ENCODE assay signal across 10 mouse cellular contexts in the genomic region with DNA sequence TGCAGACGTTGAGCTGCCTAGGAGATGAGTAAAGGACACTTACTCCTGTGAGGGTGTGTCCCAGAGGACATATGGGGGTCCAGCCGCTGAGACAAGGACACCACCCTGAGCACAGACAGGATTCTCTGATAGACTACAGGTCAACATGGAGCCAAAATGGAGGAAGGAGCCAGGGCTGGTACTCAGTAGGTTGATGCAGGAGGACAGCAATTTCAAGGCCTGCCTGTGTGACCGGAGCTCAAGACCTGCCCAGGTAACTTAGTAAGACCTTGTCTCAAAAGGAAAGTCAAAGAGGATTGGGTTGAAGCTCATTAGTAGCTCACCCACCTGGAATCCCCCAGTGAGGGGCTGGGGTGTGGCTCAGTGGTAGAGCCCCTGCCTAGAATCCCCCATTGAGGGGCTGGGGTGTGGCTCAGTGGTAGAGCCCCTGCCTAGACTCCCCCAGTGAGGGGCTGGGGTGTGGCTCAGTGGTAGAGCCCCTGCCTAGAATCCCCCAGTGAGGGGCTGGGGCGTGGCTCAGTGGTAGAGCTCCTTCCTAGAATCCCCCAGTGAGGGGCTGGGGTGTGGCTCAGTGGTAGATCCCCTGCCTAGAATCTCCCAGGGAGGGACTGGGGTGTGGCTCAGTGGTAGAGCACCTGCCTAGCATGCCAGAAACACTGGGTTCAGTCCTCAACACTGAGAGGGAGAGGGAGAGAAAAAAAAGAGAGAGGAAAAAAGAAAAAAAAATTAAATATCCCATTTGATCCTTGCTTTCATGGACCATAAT. TPM values are rescaled to one million over a fixed set of nuclear protein-coding genes. Genes with fewer than 3 reads are reported as not detected.
A peak's percentile ranks its signal among the peaks of the same experiment; 100 is the strongest.
DNase-seq lines count a peak whose midpoint lies in the region; ATAC-seq lines count a peak whose summit lies in the region.
"Had no signal": no experiment of that assay in that cellular context is flagged by ENCODE, and none has a peak within 500 bp of the region (broad histone marks: within the 10 kb centered on the region; RNA-seq: fewer than 3 reads in every experiment).

No protein-coding gene starts in this region.

- no peaks in the 10 kb centered on the region for H3K27me3 ChIP-seq in kidney, embryonic 15.5 days
- no peaks in the 10 kb centered on the region for H3K27me3 ChIP-seq in kidney, embryonic 14.5 days (ENCODE audit: control insufficient read depth, insufficient read depth, low read length)
- H3K27me3 ChIP-seq in forebrain, embryonic 12.5 days = no peaks in the 10 kb centered on the region
- no peaks in the 10 kb centered on the region for H3K27me3 ChIP-seq in limb, embryonic 10.5 days (ENCODE audit: low read depth, poor library complexity, severe bottlenecking)

- no peak for ATAC-seq in kidney, embryonic 15.5 days (replicated peaks; ENCODE audit: low FRiP score)
- ATAC-seq in kidney, embryonic 14.5 days (ENCODE audit: low FRiP score, low TSS enrichment) = no peak
- ATAC-seq in forebrain, embryonic 12.5 days (ENCODE audit: low FRiP score) = no peak

- no peaks in the 10 kb centered on the region for H3K36me3 ChIP-seq in kidney, embryonic 15.5 days
- no peaks in the 10 kb centered on the region for H3K36me3 ChIP-seq in kidney, embryonic 14.5 days (ENCODE audit: control insufficient read depth, insufficient read depth, low read length)
- 0 out of 2 replicates have a peak, but pooled peaks cover 3% of the 10 kb centered on the region for H3K36me3 ChIP-seq in forebrain, embryonic 12.5 days (replicated peaks)
- peaks cover 13% of the 10 kb centered on the region for H3K36me3 ChIP-seq in limb, embryonic 10.5 days

- DNase-seq in limb, embryonic 10.5 days (ENCODE audit: low spot score) = no peak
- DNase-seq in lung, postnatal 25 days (ENCODE audit: low spot score) = no peak
- no peak for DNase-seq in gastrocnemius, adult 8-10 months (ENCODE audit: low spot score in 2 of 2)
- no peak for DNase-seq in layer of hippocampus, postnatal 36 days
- DNase-seq: adrenal gland, adult 8-10 months; gastrocnemius, adult 2 months had no signal

- H3K4me1 ChIP-seq in kidney, embryonic 15.5 days = peaks cover 27% of the 10 kb centered on the region
- peaks cover 10% of the 10 kb centered on the region; the same call in 1 of the 2 replicates for H3K4me1 ChIP-seq in kidney, embryonic 14.5 days (ENCODE audit: control insufficient read depth, insufficient read depth, low read length)
- H3K4me1 ChIP-seq in forebrain, embryonic 12.5 days = peaks cover 48% of the 10 kb centered on the region
- peaks cover 36% of the 10 kb centered on the region for H3K4me1 ChIP-seq in limb, embryonic 10.5 days

- 94% methylated on average over 4 of the region's 4 CpGs for WGBS in kidney, embryonic 15.5 days
- WGBS in kidney, embryonic 14.5 days = 93% methylated on average over 4 of the region's 4 CpGs
- WGBS in forebrain, embryonic 12.5 days = 87% methylated on average over 4 of the region's 4 CpGs
- 94% methylated on average over 4 of the region's 4 CpGs for WGBS in limb, embryonic 10.5 days

- H3K9me3 ChIP-seq in kidney, embryonic 15.5 days (replicated peaks) = no peaks in the 10 kb centered on the region
- peaks cover 2% of the 10 kb centered on the region; the same call in 1 of the 2 replicates for H3K9me3 ChIP-seq in kidney, embryonic 14.5 days (ENCODE audit: control insufficient read depth, low read length)
- H3K9me3 ChIP-seq in forebrain, embryonic 12.5 days = 0 out of 2 replicates have a peak, but pooled peaks cover 6% of the 10 kb centered on the region
- no peaks in the 10 kb centered on the region for H3K9me3 ChIP-seq in limb, embryonic 10.5 days (replicated peaks)

- peak overlapping the region; percentile 75; the same call in 1 of the 2 replicates for H3K27ac ChIP-seq in kidney, embryonic 15.5 days
- H3K27ac ChIP-seq in kidney, embryonic 14.5 days (ENCODE audit: low read depth, low read length) = no peak overlapping the region
- peak overlapping the region; percentile 96 for H3K27ac ChIP-seq in forebrain, embryonic 12.5 days
- H3K27ac ChIP-seq in limb, embryonic 10.5 days = peak overlapping the region; percentile 93

- no peak overlapping the region for H3K4me2 ChIP-seq in kidney, embryonic 15.5 days
- H3K4me2 ChIP-seq in kidney, embryonic 14.5 days (replicated peaks; ENCODE audit: low read depth, low read length) = no peak overlapping the region
- H3K4me2 ChIP-seq in forebrain, embryonic 12.5 days = no peak overlapping the region

- no peak overlapping the region for H3K9ac ChIP-seq in kidney, embryonic 15.5 days
- no peak overlapping the region for H3K9ac ChIP-seq in kidney, embryonic 14.5 days (ENCODE audit: low read depth, low read length)
- peak overlapping the region; percentile 33; the same call in 1 of the 2 replicates for H3K9ac ChIP-seq in forebrain, embryonic 12.5 days

- H3K4me3 ChIP-seq in kidney, embryonic 15.5 days (replicated peaks) = no peak overlapping the region
- H3K4me3 ChIP-seq in kidney, embryonic 14.5 days (ENCODE audit: low read length) = no peak overlapping the region
- H3K4me3 ChIP-seq in forebrain, embryonic 12.5 days (replicated peaks) = no peak overlapping the region
- H3K4me3 ChIP-seq in limb, embryonic 10.5 days = no peak overlapping the region
- H3K4me3 ChIP-seq: erythroblast, embryonic 14.5 days had no signal

RNA-seq across cellular contexts. Expression of gene Foxk1, which starts 30.7 kb away (rescaled TPM):
- polyA plus RNA-seq in kidney, embryonic 15.5 days (2015; fragmentation: Nextera tagmentation; extraction: Ambion mirVana) = 6.4 and 7.7 TPM in 2 replicates
- polyA plus RNA-seq in kidney, embryonic 14.5 days (2014; fragmentation: Nextera tagmentation; extraction: Ambion mirVana) = 4.4 and 6.5 TPM in 2 replicates
- polyA plus RNA-seq in forebrain, embryonic 12.5 days (2016; fragmentation: Nextera tagmentation; extraction: Ambion mirVana) = 5.2 and 5.9 TPM in 2 replicates
- 3.5 and 4.5 TPM in 2 replicates for polyA plus RNA-seq in limb, embryonic 10.5 days (2016; fragmentation: Nextera tagmentation; extraction: Ambion mirVana)
- 10 to 100 TPM; 15.6 to 20.9 (median 17.7) TPM for total RNA-seq in gastrocnemius, adult 8-10 months (2022)
- 10 to 100 TPM; 47.9 to 52.2 TPM for total RNA-seq in layer of hippocampus, postnatal 36 days (2021)
